Mouse (Mus musculus): ENCODE measurements around the gene Clip2. TPM values are rescaled to one million over a fixed set of nuclear protein-coding genes. Genes with fewer than 3 reads are reported as not detected.

Gene Clip2
- polyA plus RNA-seq, 1 experiment: 14.2 TPM

DNA sequence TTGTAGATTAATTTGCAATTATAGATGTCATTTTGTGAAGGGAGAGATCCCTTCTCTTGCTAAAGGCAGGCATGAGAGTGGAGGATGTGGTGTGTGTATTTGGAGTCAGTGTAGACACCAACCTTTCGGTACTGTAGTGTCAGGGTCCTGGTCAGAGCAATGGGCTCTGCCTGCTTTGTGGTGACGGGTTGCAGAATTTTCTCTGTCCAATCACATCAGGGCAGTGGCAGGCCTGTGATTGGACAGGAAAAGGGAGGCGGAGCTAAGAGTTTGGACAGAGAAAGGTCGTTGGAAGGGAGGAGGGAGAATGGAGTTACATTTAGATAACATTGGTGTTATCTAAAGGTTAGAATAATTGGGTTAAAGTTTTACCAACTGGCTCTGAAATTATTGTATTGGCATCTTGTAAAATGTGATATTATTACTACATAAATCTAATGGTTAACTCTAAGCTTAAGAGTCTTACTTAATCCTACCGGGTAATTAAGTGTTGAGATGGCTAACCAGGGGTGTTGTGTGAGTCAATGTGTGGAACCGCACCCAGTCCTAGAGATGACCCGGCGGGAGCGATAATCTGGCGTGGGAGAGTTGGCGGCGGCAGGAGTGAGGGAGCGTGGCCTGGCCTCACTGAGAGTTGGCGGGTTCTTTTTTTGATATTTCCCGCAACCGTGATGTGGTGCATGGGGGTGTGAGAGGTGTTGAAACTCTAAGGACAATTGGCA is 8.4 kb upstream of the Clip2 start:
- H3K27me3 ChIP-seq (ENCODE audit: control insufficient read depth, insufficient read depth, insufficient read length): no peaks in the 10 kb centered on the region
- H3K4me3 ChIP-seq: no peak overlapping the region
- H3K36me3 ChIP-seq (ENCODE audit: control insufficient read depth, insufficient read depth): no peaks in the 10 kb centered on the region
- no peak overlapping the region for H3K4me2 ChIP-seq (ENCODE audit: low read depth)
- no peak for TF ChIP-seq CEBPB (IDR thresholded peaks at IDR 0.05; ENCODE audit: insufficient read depth, poor library complexity, severe bottlenecking)
- TF ChIP-seq POLR2AphosphoS2 (IDR thresholded peaks at IDR 0.05; ENCODE audit: insufficient read length, low read depth): no peak
- TF ChIP-seq MYOD1 (IDR thresholded peaks at IDR 0.05; ENCODE audit: control insufficient read depth in 1 of 3, insufficient read length in 2 of 3, low read depth in 2 of 3): no peak
- TF ChIP-seq TCF12 (IDR thresholded peaks at IDR 0.05; ENCODE audit: insufficient read depth, poor library complexity, severe bottlenecking): no peak
- TF ChIP-seq TCF3 (IDR thresholded peaks at IDR 0.05; ENCODE audit: insufficient read length, low read depth): no peak
- TF ChIP-seq SRF (IDR thresholded peaks at IDR 0.05; ENCODE audit: control insufficient read depth, insufficient read length, low read depth): no peak
- no peak for TF ChIP-seq POLR2A (IDR thresholded peaks at IDR 0.05; ENCODE audit: insufficient read length, low read depth)
- TF ChIP-seq MYOG (IDR thresholded peaks at IDR 0.05; ENCODE audit: control insufficient read depth in 1 of 3, insufficient read depth in 1 of 3, insufficient read length in 2 of 3, low read depth in 2 of 3): no peak
- no peak for TF ChIP-seq E2F4 (IDR thresholded peaks at IDR 0.05; ENCODE audit: insufficient read depth)
- no peak for TF ChIP-seq USF1 (IDR thresholded peaks at IDR 0.05; ENCODE audit: low read depth)
- no peak overlapping the region for H3ac ChIP-seq (ENCODE audit: control insufficient read depth, insufficient read length)
- H3K79me2 ChIP-seq (ENCODE audit: control insufficient read depth, insufficient read depth): no peaks in the 10 kb centered on the region

GRCm38 (mm10) chr5:134560071-134560449 is 7.8 kb upstream of the Clip2 start, which contains the start of gene Syna:
Syna (minus strand) TSS chr5:134560171.
- Histone ChIP-seq H3K4me2 (ENCODE audit: low read depth) (no peak within 1 kb of the TSS), H3K36me3 (ENCODE audit: control insufficient read depth, insufficient read depth) (no peaks in the 10 kb centered on the region), H3ac (ENCODE audit: control insufficient read depth, insufficient read length) (no peak within 1 kb of the TSS), H3K79me2 (ENCODE audit: control insufficient read depth, insufficient read depth) (no peaks in the 10 kb centered on the region), H3K27me3 (ENCODE audit: control insufficient read depth, insufficient read depth, insufficient read length) (no peaks in the 10 kb centered on the region), H3K4me3 (no peak within 1 kb of the TSS)
- no peak for TF ChIP-seq TCF12 (IDR thresholded peaks at IDR 0.05; ENCODE audit: insufficient read depth, poor library complexity, severe bottlenecking)
- no peak for TF ChIP-seq TCF3 (IDR thresholded peaks at IDR 0.05; ENCODE audit: insufficient read length, low read depth)
- no peak for TF ChIP-seq MYOD1 (IDR thresholded peaks at IDR 0.05; ENCODE audit: control insufficient read depth in 1 of 3, insufficient read length in 2 of 3, low read depth in 2 of 3)
- no peak for TF ChIP-seq E2F4 (IDR thresholded peaks at IDR 0.05; ENCODE audit: insufficient read depth)
- TF ChIP-seq POLR2A (IDR thresholded peaks at IDR 0.05; ENCODE audit: insufficient read length, low read depth): no peak
- no peak for TF ChIP-seq SRF (IDR thresholded peaks at IDR 0.05; ENCODE audit: control insufficient read depth, insufficient read length, low read depth)
- TF ChIP-seq USF1 (IDR thresholded peaks at IDR 0.05; ENCODE audit: low read depth): no peak
- no peak for TF ChIP-seq CEBPB (IDR thresholded peaks at IDR 0.05; ENCODE audit: insufficient read depth, poor library complexity, severe bottlenecking)
- TF ChIP-seq MYOG (IDR thresholded peaks at IDR 0.05; ENCODE audit: control insufficient read depth in 1 of 3, insufficient read depth in 1 of 3, insufficient read length in 2 of 3, low read depth in 2 of 3): no peak
- no peak for TF ChIP-seq REST (IDR thresholded peaks at IDR 0.05; ENCODE audit: insufficient read depth, insufficient read length)
- TF ChIP-seq POLR2AphosphoS2 (IDR thresholded peaks at IDR 0.05; ENCODE audit: insufficient read length, low read depth): no peak
- TF ChIP-seq MAX (IDR thresholded peaks at IDR 0.05; ENCODE audit: low read depth): no peak

DNA sequence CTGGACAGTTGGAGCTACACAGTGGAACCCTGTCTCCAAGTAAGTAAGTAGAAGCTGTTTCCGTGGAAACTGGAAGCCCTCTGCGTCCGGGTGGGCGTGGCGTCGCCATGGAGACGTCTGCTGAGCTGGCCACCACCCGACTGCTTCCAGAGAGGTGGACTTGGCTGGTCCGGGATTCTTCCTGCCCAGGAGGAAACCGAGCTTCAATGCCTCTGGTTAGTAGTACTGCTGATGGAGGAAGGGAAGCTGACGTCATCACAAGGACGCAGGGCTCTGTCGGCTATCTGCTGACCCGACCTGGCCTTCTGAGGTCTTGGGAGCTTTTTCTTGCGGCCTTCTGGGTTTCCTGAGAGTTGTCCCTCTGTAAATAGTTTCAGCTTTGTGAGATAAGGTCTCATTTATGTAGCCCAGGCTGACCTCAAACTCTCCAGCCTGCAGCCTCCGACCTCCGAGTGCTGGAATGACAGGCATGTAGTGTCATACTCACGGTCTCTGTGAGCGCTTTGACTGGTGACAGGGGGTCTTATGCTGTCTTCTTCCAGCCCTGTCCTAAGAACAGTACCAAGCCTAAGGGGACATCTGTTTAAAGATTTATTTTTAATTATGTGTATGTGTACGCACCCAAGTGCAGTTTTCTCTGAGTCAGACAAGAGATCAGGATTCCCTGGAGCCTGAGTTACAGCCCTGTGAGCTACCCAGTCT is 3.4 kb upstream of the Clip2 start:
- Histone ChIP-seq H3K79me2 (ENCODE audit: control insufficient read depth, insufficient read depth) (peaks cover 7% of the 10 kb centered on the region), H3K36me3 (ENCODE audit: control insufficient read depth, insufficient read depth) (no peaks in the 10 kb centered on the region), H3K4me2 (ENCODE audit: low read depth) (peak overlapping the region; percentile 67), H3K4me3 (no peak overlapping the region), H3K27me3 (ENCODE audit: control insufficient read depth, insufficient read depth, insufficient read length) (no peaks in the 10 kb centered on the region), H3ac (ENCODE audit: control insufficient read depth, insufficient read length) (no peak overlapping the region)
- TF ChIP-seq E2F4 (IDR thresholded peaks at IDR 0.05; ENCODE audit: insufficient read depth) (no peak), USF1 (IDR thresholded peaks at IDR 0.05; ENCODE audit: low read depth) (no peak), MYOG (IDR thresholded peaks at IDR 0.05; ENCODE audit: control insufficient read depth in 1 of 3, insufficient read depth in 1 of 3, insufficient read length in 2 of 3, low read depth in 2 of 3) (no peak)

GRCm38 (mm10) chr5:134553951-134554546 is 1.8 kb upstream of the Clip2 start:
- H3K27me3 ChIP-seq (ENCODE audit: control insufficient read depth, insufficient read depth, insufficient read length): no peaks in the 10 kb centered on the region
- TF ChIP-seq CEBPB (IDR thresholded peaks at IDR 0.05; ENCODE audit: insufficient read depth, poor library complexity, severe bottlenecking): no peak
- no peak for TF ChIP-seq POLR2AphosphoS2 (IDR thresholded peaks at IDR 0.05; ENCODE audit: insufficient read length, low read depth)
- no peak for TF ChIP-seq E2F4 (IDR thresholded peaks at IDR 0.05; ENCODE audit: insufficient read depth)
- no peak for TF ChIP-seq SRF (IDR thresholded peaks at IDR 0.05; ENCODE audit: control insufficient read depth, insufficient read length, low read depth)
- no peak for TF ChIP-seq TCF3 (IDR thresholded peaks at IDR 0.05; ENCODE audit: insufficient read length, low read depth)
- no peak for TF ChIP-seq USF1 (IDR thresholded peaks at IDR 0.05; ENCODE audit: low read depth)
- TF ChIP-seq MAX (IDR thresholded peaks at IDR 0.05; ENCODE audit: low read depth): no peak
- TF ChIP-seq MYOG (IDR thresholded peaks at IDR 0.05; ENCODE audit: control insufficient read depth in 1 of 3, insufficient read depth in 1 of 3, insufficient read length in 2 of 3, low read depth in 2 of 3): no peak
- no peak for TF ChIP-seq REST (IDR thresholded peaks at IDR 0.05; ENCODE audit: insufficient read depth, insufficient read length)
- no peak for TF ChIP-seq TCF12 (IDR thresholded peaks at IDR 0.05; ENCODE audit: insufficient read depth, poor library complexity, severe bottlenecking)
- TF ChIP-seq POLR2A (IDR thresholded peaks at IDR 0.05; ENCODE audit: insufficient read length, low read depth): no peak
- no peak for TF ChIP-seq MYOD1 (IDR thresholded peaks at IDR 0.05; ENCODE audit: control insufficient read depth in 1 of 3, insufficient read length in 2 of 3, low read depth in 2 of 3)
- peaks cover 22% of the 10 kb centered on the region for H3K79me2 ChIP-seq (ENCODE audit: control insufficient read depth, insufficient read depth)
- H3K4me3 ChIP-seq: no peak overlapping the region
- H3K36me3 ChIP-seq (ENCODE audit: control insufficient read depth, insufficient read depth): no peaks in the 10 kb centered on the region
- H3K4me2 ChIP-seq (ENCODE audit: low read depth): no peak overlapping the region
- no peak overlapping the region for H3ac ChIP-seq (ENCODE audit: control insufficient read depth, insufficient read length)
